Mouse (Mus musculus) thymus, adult 2 months (tissue): ENCODE results near the gene Kctd6.

Source experiments
- CTCF ChIP-seq: fragments of 200-500 bp; IDR thresholded peaks from 2 replicates; pipeline ENCODE4 v1.5.1; 2012; ENCODE audit warnings: mild to moderate bottlenecking, control low read depth, low read length, moderate library complexity, borderline replicate concordance; ENCODE audit not compliant: control insufficient read depth, poor library complexity, insufficient read depth; ENCODE audit errors: extremely low read depth
- POLR2A ChIP-seq: fragments of 200-500 bp; IDR thresholded peaks from 2 replicates; pipeline ENCODE4 v1.6.1; 2012; ENCODE audit warnings: mild to moderate bottlenecking, low read length, control low read depth, moderate library complexity; ENCODE audit not compliant: control insufficient read depth, poor library complexity, insufficient read depth; ENCODE audit errors: extremely low read depth

- TF ChIP-seq CTCF (no peak), POLR2A (no peak)
Measured at GRCm38 (mm10) chr14:8209896-8210295, 4.0 kb upstream of the Kctd6 start.
